Mouse (Mus musculus): Measurements from ENCODE around the gene Rasgrp1. TPM values are rescaled to one million over a fixed set of nuclear protein-coding genes. Genes with fewer than 3 reads are reported as not detected.

Gene Rasgrp1
- polyA plus RNA-seq (2014; fragmentation: Illumina TruSeq; extraction: RNeasy Lipid Tissue Mini Kit (QIAGEN cat#74804)): 4.0 TPM

DNA sequence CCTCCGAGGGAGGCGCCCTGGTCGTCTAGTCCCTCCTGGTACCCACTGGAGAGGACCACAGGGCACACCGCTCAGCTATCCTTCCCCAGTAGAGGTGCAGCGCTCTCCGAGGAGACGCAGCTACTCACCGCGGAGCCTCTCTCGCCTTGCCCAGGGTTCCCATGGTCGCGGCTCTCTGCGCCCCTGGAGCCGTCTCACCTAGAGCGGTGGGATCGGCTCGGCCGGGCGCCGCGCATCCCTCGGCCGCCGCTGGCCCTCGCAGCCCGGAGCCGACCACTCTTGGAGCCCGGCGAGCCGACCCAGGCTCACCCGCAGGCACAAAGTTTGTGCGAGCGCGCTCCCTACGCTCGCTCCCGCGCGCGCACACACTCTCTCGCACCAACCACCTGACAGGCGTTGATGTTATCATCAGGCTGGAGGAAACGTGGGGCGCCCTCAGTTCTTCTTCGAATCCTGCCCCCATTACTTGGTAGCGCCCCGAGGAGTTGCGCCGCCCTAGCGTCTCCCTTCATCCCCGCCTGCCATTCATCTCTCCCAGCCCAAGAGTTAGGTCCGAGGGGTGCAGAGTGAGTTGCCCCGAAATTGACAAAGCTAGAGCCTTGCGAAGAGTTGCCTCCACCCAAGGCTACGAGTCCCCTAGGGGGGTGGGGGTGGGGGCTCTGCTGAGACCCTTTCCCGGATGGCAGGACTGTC lies at the start of gene Rasgrp1:
Rasgrp1 (minus strand) TSS at position 455 of the 693 bp plus-strand sequence.

GRCm38 (mm10) chr2:117249255-117250000 lies 93.4 kb downstream of the Rasgrp1 start, which contains the start of gene Fam98b:
TSS of gene Fam98b (plus strand) at chr2:117249739.

Other genes starting within 250 kb of the Rasgrp1 start
- gene Spred1, start 221.6 kb downstream of the Rasgrp1 start, polyA plus RNA-seq (2014; fragmentation: Illumina TruSeq; extraction: RNeasy Lipid Tissue Mini Kit (QIAGEN cat#74804)): 210 TPM
- 136 TPM for gene Fam98b, start 93.3 kb downstream of the Rasgrp1 start, polyA plus RNA-seq (2014; fragmentation: Illumina TruSeq; extraction: RNeasy Lipid Tissue Mini Kit (QIAGEN cat#74804))

All from ovary, adult 10 weeks (tissue).